Mouse (Mus musculus) megakaryocyte progenitor cell, adult 5-6 weeks (primary cell): Measurements from ENCODE around the gene Smco2. TPM values are rescaled to one million over a fixed set of nuclear protein-coding genes. Genes with fewer than 3 reads are reported as not detected.

Experiments
- ATAC-seq: replicated peaks from 2 replicates; pipeline ENCODE4 v1.8.0; 2016; ENCODE audit warnings: mild to moderate bottlenecking, moderate TSS enrichment, inconsistent platforms; ENCODE audit not compliant: poor library complexity
- total RNA-seq, 2 experiments: library from RNA; stranded (forward) in 1 of 2; stranded (reverse) in 1 of 2; fragments of 157-497, 149-512 nt in 1 of 2; fragments of 200-1000 nt in 1 of 2; gene quantifications; 2 replicates each; pipeline versions ENCODE4 v1.2.3 to v1.2.4; 2015 to 2017

Gene Smco2
- total RNA-seq, 2 experiments from 2014 or later = not detected

- ATAC-seq = no peak
These were observed 48.8 kb downstream of the Smco2 start for GRCm38 (mm10) chr6:146898709-146899108.

GRCm38 (mm10) chr6:146899647-146900046 lies 49.7 kb downstream of the Smco2 start:
- no peak for ATAC-seq

- no peak for ATAC-seq
These were observed 52.0 kb downstream of the Smco2 start for GRCm38 (mm10) chr6:146901929-146902328.

- no peak for ATAC-seq
These were observed 53.7 kb downstream of the Smco2 start for GRCm38 (mm10) chr6:146903632-146904031.

GRCm38 (mm10) chr6:146904707-146905106 lies 54.8 kb downstream of the Smco2 start:
- no peak for ATAC-seq

GRCm38 (mm10) chr6:146906000-146906786 lies 56.3 kb downstream of the Smco2 start:
- ATAC-seq = no peak

GRCm38 (mm10) chr6:146907061-146907794 lies 57.3 kb downstream of the Smco2 start:
- ATAC-seq = no peak

GRCm38 (mm10) chr6:146907795-146908190 lies 57.9 kb downstream of the Smco2 start:
- ATAC-seq = no peak

GRCm38 (mm10) chr6:146908801-146909200 lies 58.9 kb downstream of the Smco2 start:
- ATAC-seq = peak; percentile 40

GRCm38 (mm10) chr6:146909725-146910489 lies 60.0 kb downstream of the Smco2 start:
- ATAC-seq = no peak

- no peak for ATAC-seq
These were observed 60.9 kb downstream of the Smco2 start for GRCm38 (mm10) chr6:146910801-146911200.

- ATAC-seq = peak; percentile 58
These were observed 63.1 kb downstream of the Smco2 start for GRCm38 (mm10) chr6:146912835-146913488.

GRCm38 (mm10) chr6:146913489-146914198 lies 63.7 kb downstream of the Smco2 start:
- peak; percentile 41 for ATAC-seq

- ATAC-seq = no peak
These were observed 65.9 kb downstream of the Smco2 start for GRCm38 (mm10) chr6:146915808-146916207.

GRCm38 (mm10) chr6:146917396-146917795 lies 67.5 kb downstream of the Smco2 start:
- ATAC-seq = no peak

GRCm38 (mm10) chr6:146918341-146918740 lies 68.4 kb downstream of the Smco2 start:
- ATAC-seq = no peak
